Mouse (Mus musculus) stomach, embryonic 14.5 days (tissue): ENCODE data around the gene Wscd2. TPM values are rescaled to one million over a fixed set of nuclear protein-coding genes. Genes with fewer than 3 reads are reported as not detected.

Experiments
- ATAC-seq: fragments of 200-750 bp; cut with Nextera tagmentation; 2 replicates; pipeline ENCODE4 v1.8.0; 2017; ENCODE audit warnings: low read depth, moderate TSS enrichment; ENCODE audit not compliant: insufficient number of reproducible peaks, insufficient read depth, low FRiP score
- H3K27ac ChIP-seq: fragments of 300-500 bp; sonication (generic); 2 replicates; pipeline ENCODE4 v1.5.1; 2014; ENCODE audit warnings: mild to moderate bottlenecking, low read length, moderate library complexity, mixed read lengths
- H3K27me3 ChIP-seq: fragments of 300-500 bp; sonication (generic); 2 replicates; pipeline ENCODE4 v1.6.1; 2014; ENCODE audit warnings: low read length, control low read depth, mixed read lengths; ENCODE audit not compliant: control insufficient read depth, insufficient read depth
- H3K36me3 ChIP-seq: fragments of 300-500 bp; sonication (generic); 2 replicates; pipeline ENCODE4 v1.6.1; 2014; ENCODE audit warnings: mild to moderate bottlenecking, control low read depth, low read length, moderate library complexity, mixed read lengths; ENCODE audit not compliant: control insufficient read depth, insufficient read depth
- H3K4me1 ChIP-seq: fragments of 300-500 bp; sonication (generic); 2 replicates; pipeline ENCODE4 v1.6.1; 2014; ENCODE audit warnings: low read length, control low read depth, mixed read lengths; ENCODE audit not compliant: control insufficient read depth, insufficient read depth
- H3K4me2 ChIP-seq: fragments of 300-500 bp; sonication (generic); replicated peaks from 2 replicates; pipeline ENCODE4 v1.6.1; 2014; ENCODE audit warnings: low read depth, low read length, control low read depth
- H3K4me3 ChIP-seq: fragments of 300-500 bp; sonication (generic); 2 replicates; pipeline ENCODE4 v1.5.1; 2014; ENCODE audit warnings: low read depth, low read length, control low read depth
- H3K9ac ChIP-seq: fragments of 300-500 bp; sonication (generic); replicated peaks from 2 replicates; pipeline ENCODE4 v1.6.1; 2014; ENCODE audit warnings: low read depth, mild to moderate bottlenecking, control low read depth, low read length, moderate library complexity, mixed read lengths
- H3K9me3 ChIP-seq: fragments of 300-500 bp; sonication (generic); 2 replicates; pipeline ENCODE4 v1.6.1; 2016; ENCODE audit warnings: low read depth, low read length, control low read depth; ENCODE audit not compliant: control insufficient read depth
- WGBS: fragments of 180-500 bp; shearing (Covaris S2); extraction: QIAGEN DNeasy Blood & Tissue Kit; methylation state at CpG from one replicate; pipeline ENCODE4 v1.1.7; 2014; 5-methylcytosine and 5-hydroxymethylcytosine counted together
- polyA plus RNA-seq: library from polyadenylated mRNA; unstranded; fragments of >200 nt; fragmentation: Nextera tagmentation; extraction: Ambion mirVana; gene quantifications from 2 replicates; pipeline ENCODE4 v1.2.1, GENCODE M21; 2014

The Wscd2 gene
- polyA plus RNA-seq, 1 experiment from 2014 or later: 6.2 TPM

DNA sequence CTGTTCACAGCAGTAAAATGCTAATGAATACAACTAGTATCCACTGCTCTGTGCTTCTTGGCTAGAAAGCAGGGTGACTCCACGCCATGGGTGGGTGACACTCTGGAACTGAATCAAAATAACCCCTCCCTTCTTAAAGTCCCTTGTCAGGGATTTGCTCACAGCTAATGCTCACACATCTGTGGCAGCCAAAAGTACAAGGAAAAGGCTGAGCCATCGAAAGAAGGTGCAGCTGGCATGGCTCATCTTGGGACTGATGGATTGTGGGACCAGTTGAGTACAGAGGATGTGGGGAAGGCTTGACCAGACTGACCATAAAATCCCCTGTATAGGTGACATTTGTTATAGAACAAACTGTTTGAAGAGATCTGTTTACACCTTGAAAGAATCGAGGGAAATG is 116.0 kb downstream of the Wscd2 start:
- Histone ChIP-seq H3K9ac (no peak overlapping the region), H3K36me3 (no peaks in the 10 kb centered on the region), H3K27ac (no peak overlapping the region), H3K9me3 (no peaks in the 10 kb centered on the region), H3K4me3 (no peak overlapping the region), H3K4me2 (no peak overlapping the region), H3K27me3 (no peaks in the 10 kb centered on the region), H3K4me1 (0 out of 2 replicates have a peak, but pooled peaks cover 7% of the 10 kb centered on the region)
- ATAC-seq: no peak
- 55% methylated on average over 3 of the region's 3 CpGs for WGBS

DNA sequence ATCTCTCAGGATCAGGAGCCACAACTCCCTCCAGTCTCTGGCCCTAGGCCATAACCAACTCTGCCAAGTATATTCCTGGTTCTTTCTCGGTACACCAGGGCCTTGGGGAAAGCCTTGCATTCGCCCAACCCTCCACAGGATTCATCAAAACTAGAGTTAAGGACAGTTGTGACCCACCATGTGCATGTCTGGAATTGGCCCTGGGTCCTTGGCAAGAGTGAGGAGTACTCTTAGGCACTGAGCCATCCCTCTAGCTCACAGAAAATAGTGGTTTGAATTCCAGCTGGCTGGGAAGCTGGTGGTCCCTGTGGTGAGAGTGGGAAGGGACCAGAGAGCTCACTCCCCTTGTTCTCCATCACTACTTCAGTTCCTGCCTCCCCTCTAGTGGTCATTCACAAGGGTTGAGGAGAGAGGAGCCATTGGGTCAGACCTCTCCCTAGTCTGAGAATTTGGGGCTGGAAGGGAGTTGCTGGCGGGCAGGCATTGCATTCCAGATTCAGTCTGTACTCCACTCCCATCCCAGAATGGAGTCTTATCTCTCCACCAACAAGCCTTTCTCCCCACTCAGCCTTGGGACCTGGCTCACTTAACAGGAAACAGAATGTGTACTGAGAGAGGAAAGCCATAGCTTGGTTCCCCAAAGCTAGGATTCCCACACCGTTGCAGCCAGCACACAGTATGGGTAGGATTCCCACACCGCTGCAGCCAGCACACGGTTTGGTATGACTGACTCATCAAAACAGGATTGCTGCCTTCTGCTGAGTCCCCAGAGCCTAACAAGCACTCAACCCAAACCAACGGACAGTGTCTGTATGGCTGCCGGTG is 117.0 kb downstream of the Wscd2 start:
- H3K4me3 ChIP-seq: no peak overlapping the region
- H3K4me2 ChIP-seq: no peak overlapping the region
- H3K27ac ChIP-seq: no peak overlapping the region
- H3K9ac ChIP-seq: no peak overlapping the region
- H3K36me3 ChIP-seq: no peaks in the 10 kb centered on the region
- WGBS: 81% methylated on average over 8 of the region's 8 CpGs
- H3K4me1 ChIP-seq: 0 out of 2 replicates have a peak, but pooled peaks cover 7% of the 10 kb centered on the region
- ATAC-seq: no peak
- H3K27me3 ChIP-seq: no peaks in the 10 kb centered on the region
- no peaks in the 10 kb centered on the region for H3K9me3 ChIP-seq

DNA sequence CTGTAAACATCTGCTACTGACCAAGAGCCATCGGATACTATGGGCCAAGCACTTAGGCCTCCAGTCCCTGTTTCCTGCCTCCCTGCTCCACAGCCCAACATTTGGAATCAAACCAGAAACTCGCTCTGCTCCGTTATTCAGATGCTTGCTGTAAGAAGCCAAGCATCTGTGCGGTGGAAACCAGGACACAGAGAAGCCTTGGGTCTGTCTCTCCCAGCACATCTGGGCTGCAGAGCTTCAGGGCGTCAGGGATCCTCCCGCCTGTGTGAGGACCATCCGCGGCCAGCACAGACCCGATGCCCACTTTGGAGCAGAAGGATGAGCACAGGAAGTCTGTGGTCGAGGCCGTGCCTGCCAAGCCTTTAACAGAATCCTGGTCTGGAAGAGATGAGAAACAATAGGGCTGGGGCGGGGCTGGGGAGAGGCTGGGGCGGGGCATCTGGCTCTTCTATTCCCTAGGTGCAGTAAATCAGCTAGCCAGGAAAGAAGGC is 117.9 kb downstream of the Wscd2 start:
- Histone ChIP-seq H3K4me1 (0 out of 2 replicates have a peak, but pooled peaks cover 7% of the 10 kb centered on the region), H3K36me3 (no peaks in the 10 kb centered on the region), H3K27ac (peak overlapping the region; percentile 11; the same call in 1 of the 2 replicates), H3K9ac (no peak overlapping the region), H3K4me3 (no peak overlapping the region), H3K9me3 (no peaks in the 10 kb centered on the region), H3K27me3 (no peaks in the 10 kb centered on the region), H3K4me2 (0 out of 2 replicates have a peak overlapping the region, but pooled peaks have one; percentile 0)
- WGBS: 26% methylated on average over 13 of the region's 13 CpGs
- 0 out of 2 replicates have a peak, but pooled peaks have one; percentile 21 for ATAC-seq

DNA sequence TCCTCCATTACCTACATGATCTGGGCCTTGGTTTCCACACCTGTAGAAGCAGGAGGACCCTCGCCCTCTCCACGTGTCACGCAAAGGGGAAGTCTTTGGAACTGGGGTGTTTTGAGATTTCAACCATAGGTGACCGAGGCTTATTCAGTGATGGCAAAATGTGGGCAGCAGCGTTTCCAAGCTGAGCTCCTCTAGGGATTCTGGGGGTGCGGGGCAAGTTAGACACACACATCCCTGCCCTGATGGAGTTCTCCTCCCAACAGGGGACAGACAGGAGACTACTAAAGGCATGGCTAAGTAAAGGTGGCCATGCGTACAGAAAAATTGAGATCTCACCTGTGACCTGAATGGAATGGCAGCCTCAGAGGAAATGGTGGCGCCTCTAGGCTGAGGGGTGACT is 118.4 kb downstream of the Wscd2 start:
- 87% methylated on average over 8 of the region's 8 CpGs for WGBS
- Histone ChIP-seq H3K4me1 (0 out of 2 replicates have a peak, but pooled peaks cover 7% of the 10 kb centered on the region), H3K4me2 (no peak overlapping the region), H3K36me3 (no peaks in the 10 kb centered on the region), H3K9ac (no peak overlapping the region), H3K27me3 (no peaks in the 10 kb centered on the region), H3K27ac (peak overlapping the region; percentile 11; the same call in 1 of the 2 replicates), H3K4me3 (no peak overlapping the region), H3K9me3 (no peaks in the 10 kb centered on the region)
- ATAC-seq: no peak

DNA sequence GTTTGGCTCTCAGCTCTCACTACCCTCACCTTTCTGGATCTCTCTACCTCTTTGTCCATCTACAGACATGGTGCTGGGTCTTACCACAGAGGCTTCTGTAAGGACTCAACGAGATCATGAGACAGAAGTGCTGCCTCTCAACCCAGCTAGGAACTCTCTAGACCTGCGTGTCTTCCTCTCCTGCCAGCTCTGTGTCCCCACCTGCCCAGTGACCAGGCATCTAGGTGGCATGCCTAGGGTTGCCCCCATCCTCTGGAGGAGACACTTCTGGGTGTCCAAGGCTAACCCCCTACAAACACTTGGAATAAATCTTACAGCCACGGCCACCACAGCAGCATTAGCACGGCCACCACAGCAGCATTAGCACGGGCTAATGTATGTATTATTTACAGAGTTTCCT is 119.8 kb downstream of the Wscd2 start:
- Histone ChIP-seq H3K4me3 (no peak overlapping the region), H3K27me3 (no peaks in the 10 kb centered on the region), H3K27ac (no peak overlapping the region), H3K36me3 (no peaks in the 10 kb centered on the region), H3K4me1 (0 out of 2 replicates have a peak, but pooled peaks cover 7% of the 10 kb centered on the region), H3K9ac (no peak overlapping the region), H3K4me2 (no peak overlapping the region), H3K9me3 (no peaks in the 10 kb centered on the region)
- no peak for ATAC-seq
- WGBS: 61% methylated on average over 5 of the region's 5 CpGs

DNA sequence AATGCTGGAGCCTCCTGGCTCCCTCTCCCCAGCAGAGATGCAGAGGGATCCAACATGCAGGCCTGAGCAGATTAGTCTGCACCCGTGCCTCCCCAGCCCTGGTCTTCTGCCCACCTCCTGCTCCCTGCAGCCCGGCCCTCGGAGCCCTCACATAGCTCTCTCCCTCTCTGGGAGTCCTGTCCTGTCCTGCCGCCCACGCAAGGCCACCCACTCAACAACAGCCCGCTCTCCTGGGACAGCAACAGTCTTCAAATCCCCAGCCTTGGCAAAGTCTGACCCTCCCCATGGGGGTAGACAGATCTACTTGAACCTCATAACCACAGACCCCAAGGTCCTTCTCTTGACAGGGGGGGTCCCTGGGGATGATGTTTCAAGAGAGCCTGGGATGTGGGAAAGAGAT is 120.4 kb downstream of the Wscd2 start:
- no peaks in the 10 kb centered on the region for H3K36me3 ChIP-seq
- H3K27me3 ChIP-seq: no peaks in the 10 kb centered on the region
- no peak overlapping the region for H3K4me3 ChIP-seq
- no peak overlapping the region for H3K27ac ChIP-seq
- no peak overlapping the region for H3K9ac ChIP-seq
- no peak overlapping the region for H3K4me2 ChIP-seq
- 61% methylated on average over 6 of the region's 6 CpGs for WGBS
- H3K4me1 ChIP-seq: 0 out of 2 replicates have a peak, but pooled peaks cover 7% of the 10 kb centered on the region
- no peak for ATAC-seq
- no peaks in the 10 kb centered on the region for H3K9me3 ChIP-seq

DNA sequence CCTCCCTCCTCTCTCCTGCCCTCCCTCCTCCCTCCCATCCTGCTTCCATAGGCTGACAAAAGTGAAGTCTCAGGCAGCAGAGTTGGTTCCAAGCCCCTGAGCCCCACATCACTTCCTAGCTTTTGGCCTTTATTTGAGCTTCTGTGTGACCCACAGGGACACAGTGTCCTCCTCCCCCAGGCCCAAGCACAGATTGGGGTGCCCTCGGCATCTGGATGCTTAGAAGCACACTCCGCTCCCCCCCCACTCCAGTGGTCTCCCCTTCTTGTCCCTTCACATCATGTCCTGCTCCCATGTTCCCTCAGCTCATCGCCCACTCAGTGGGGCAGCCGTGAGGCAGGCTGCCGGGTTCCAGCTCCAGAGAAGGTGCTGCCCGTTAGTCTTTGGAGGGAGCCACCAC is 121.0 kb downstream of the Wscd2 start:
- no peaks in the 10 kb centered on the region for H3K9me3 ChIP-seq
- H3K27ac ChIP-seq: no peak overlapping the region
- H3K27me3 ChIP-seq: no peaks in the 10 kb centered on the region
- no peak overlapping the region for H3K9ac ChIP-seq
- no peaks in the 10 kb centered on the region for H3K36me3 ChIP-seq
- H3K4me1 ChIP-seq: 0 out of 2 replicates have a peak, but pooled peaks cover 7% of the 10 kb centered on the region
- 83% methylated on average over 6 of the region's 6 CpGs for WGBS
- no peak for ATAC-seq
- H3K4me3 ChIP-seq: no peak overlapping the region
- H3K4me2 ChIP-seq: no peak overlapping the region

DNA sequence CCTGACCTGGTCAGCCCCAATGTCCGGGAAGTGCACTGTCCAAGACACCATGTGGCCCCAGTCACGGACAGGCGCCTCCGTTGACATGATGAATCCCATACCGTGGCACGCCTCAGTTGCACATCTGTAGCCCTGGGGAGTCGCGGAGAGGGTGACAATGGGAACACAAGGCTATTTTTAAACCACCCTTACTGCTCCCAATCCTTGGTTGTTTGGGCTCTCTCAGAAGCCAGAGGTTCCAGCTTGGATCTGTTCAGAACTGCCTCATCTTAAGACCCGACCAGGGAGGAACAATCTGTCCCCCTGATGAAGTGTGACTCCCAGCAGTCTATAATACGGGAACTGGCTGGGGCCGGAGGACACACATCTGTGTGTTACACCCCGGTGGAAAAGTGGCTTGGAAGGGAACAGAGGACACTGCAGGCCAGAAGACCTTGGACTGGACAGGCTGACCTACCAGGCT is 121.7 kb downstream of the Wscd2 start:
- no peak overlapping the region for H3K27ac ChIP-seq
- no peak overlapping the region for H3K4me3 ChIP-seq
- no peak overlapping the region for H3K9ac ChIP-seq
- no peak for ATAC-seq
- no peaks in the 10 kb centered on the region for H3K36me3 ChIP-seq
- no peaks in the 10 kb centered on the region for H3K9me3 ChIP-seq
- 79% methylated on average over 12 of the region's 12 CpGs for WGBS
- 0 out of 2 replicates have a peak, but pooled peaks cover 7% of the 10 kb centered on the region for H3K4me1 ChIP-seq
- H3K4me2 ChIP-seq: no peak overlapping the region
- no peaks in the 10 kb centered on the region for H3K27me3 ChIP-seq
